Mouse (Mus musculus) brown adipose tissue, adult 24 weeks (tissue): ENCODE measurements around the gene Btg3. TPM values are rescaled to one million over a fixed set of nuclear protein-coding genes. Genes with fewer than 3 reads are reported as not detected.
A peak's percentile ranks its signal among the peaks of the same experiment; 100 is the strongest.

Experiments used
- H3K27ac ChIP-seq: fragments of 200-500 bp; replicated peaks from 2 replicates; pipeline ENCODE4 v1.5.1; 2012; ENCODE audit warnings: low read depth, mild to moderate bottlenecking, low read length
- H3K4me1 ChIP-seq: fragments of 200-500 bp; 2 replicates; pipeline ENCODE4 v1.6.1; 2012; ENCODE audit warnings: low read length, mixed read lengths; ENCODE audit not compliant: control insufficient read depth, insufficient read depth, insufficient read length
- H3K4me3 ChIP-seq: fragments of 200-500 bp; 2 replicates; pipeline ENCODE4 v1.5.1; 2012; ENCODE audit warnings: low read depth, mild to moderate bottlenecking, low read length, moderate library complexity; ENCODE audit not compliant: insufficient read depth
- polyA plus RNA-seq: library from polyadenylated mRNA; stranded (reverse); fragments of >200 nt; gene quantifications from 2 replicates; pipeline ENCODE4 v1.2.4, GENCODE M21; 2012; ENCODE audit not compliant: missing spikeins, insufficient read depth, insufficient read length

Gene Btg3
- 30.2 and 39.9 TPM in 2 replicates for polyA plus RNA-seq

GRCm38 (mm10) chr16:78376745-78377570 lies at the start of gene Btg3:
TSS of gene Btg3 (minus strand) at chr16:78377192.
- H3K4me3 ChIP-seq, result peak within 1 kb of the TSS; percentile 95
- peak within 1 kb of the TSS; percentile 37; the same call in 1 of the 2 replicates for H3K27ac ChIP-seq
- peaks cover 7% of the 10 kb centered on the region for H3K4me1 ChIP-seq

- no peak overlapping the region for H3K27ac ChIP-seq
- H3K4me3 ChIP-seq, result no peak overlapping the region
- peaks cover 9% of the 10 kb centered on the region; the same call in 1 of the 2 replicates for H3K4me1 ChIP-seq
Measured at GRCm38 (mm10) chr16:78417733-78418132, 40.7 kb upstream of the Btg3 start.

GRCm38 (mm10) chr16:78416500-78416899 lies 39.5 kb upstream of the Btg3 start:
- Histone ChIP-seq H3K4me1 (peaks cover 9% of the 10 kb centered on the region; the same call in 1 of the 2 replicates), H3K27ac (no peak overlapping the region), H3K4me3 (no peak overlapping the region)

GRCm38 (mm10) chr16:78409991-78410390 lies 33.0 kb upstream of the Btg3 start:
- Histone ChIP-seq H3K27ac (no peak overlapping the region), H3K4me3 (no peak overlapping the region), H3K4me1 (no peaks in the 10 kb centered on the region)

GRCm38 (mm10) chr16:78407855-78408254 lies 30.9 kb upstream of the Btg3 start:
- Histone ChIP-seq H3K27ac (no peak overlapping the region), H3K4me3 (no peak overlapping the region), H3K4me1 (no peaks in the 10 kb centered on the region)

GRCm38 (mm10) chr16:78406657-78407056 lies 29.7 kb upstream of the Btg3 start:
- H3K27ac ChIP-seq, result no peak overlapping the region
- H3K4me1 ChIP-seq, result no peaks in the 10 kb centered on the region
- H3K4me3 ChIP-seq, result no peak overlapping the region

GRCm38 (mm10) chr16:78402316-78402715 lies 25.3 kb upstream of the Btg3 start:
- no peak overlapping the region for H3K4me3 ChIP-seq
- no peak overlapping the region for H3K27ac ChIP-seq
- H3K4me1 ChIP-seq, result no peaks in the 10 kb centered on the region

- no peak overlapping the region for H3K4me3 ChIP-seq
- no peak overlapping the region for H3K27ac ChIP-seq
- no peaks in the 10 kb centered on the region for H3K4me1 ChIP-seq
Measured at GRCm38 (mm10) chr16:78399423-78399822, 22.4 kb upstream of the Btg3 start.

GRCm38 (mm10) chr16:78398734-78399133 lies 21.7 kb upstream of the Btg3 start:
- no peaks in the 10 kb centered on the region for H3K4me1 ChIP-seq
- H3K4me3 ChIP-seq, result no peak overlapping the region
- no peak overlapping the region for H3K27ac ChIP-seq

- peak overlapping the region; percentile 72 for H3K27ac ChIP-seq
- no peak overlapping the region for H3K4me3 ChIP-seq
- peaks cover 7% of the 10 kb centered on the region; the same call in 1 of the 2 replicates for H3K4me1 ChIP-seq
Measured at GRCm38 (mm10) chr16:78391354-78391753, 14.4 kb upstream of the Btg3 start.

- Histone ChIP-seq H3K4me3 (no peak overlapping the region), H3K27ac (no peak overlapping the region), H3K4me1 (peaks cover 7% of the 10 kb centered on the region; the same call in 1 of the 2 replicates)
Measured at GRCm38 (mm10) chr16:78389986-78390385, 13.0 kb upstream of the Btg3 start.

- no peak overlapping the region for H3K27ac ChIP-seq
- no peak overlapping the region for H3K4me3 ChIP-seq
- H3K4me1 ChIP-seq, result peaks cover 7% of the 10 kb centered on the region; the same call in 1 of the 2 replicates
Measured at GRCm38 (mm10) chr16:78389122-78389521, 12.1 kb upstream of the Btg3 start.

- Histone ChIP-seq H3K4me1 (peaks cover 7% of the 10 kb centered on the region), H3K4me3 (no peak overlapping the region), H3K27ac (no peak overlapping the region)
Measured at GRCm38 (mm10) chr16:78378493-78378892, 1.5 kb upstream of the Btg3 start.

- H3K27ac ChIP-seq, result peak overlapping the region; percentile 37; the same call in 1 of the 2 replicates
- peaks cover 7% of the 10 kb centered on the region for H3K4me1 ChIP-seq
- H3K4me3 ChIP-seq, result peak overlapping the region; percentile 95
Measured at GRCm38 (mm10) chr16:78375821-78376691, 936 bp downstream of the Btg3 start.

- no peak overlapping the region for H3K27ac ChIP-seq
- H3K4me1 ChIP-seq, result peaks cover 7% of the 10 kb centered on the region
- H3K4me3 ChIP-seq, result peak overlapping the region; percentile 41
Measured at GRCm38 (mm10) chr16:78375222-78375621, 1.8 kb downstream of the Btg3 start.
